Mouse (Mus musculus) heart, embryonic 10.5 days (tissue): ENCODE data around the gene Cldn15. TPM values are rescaled to one million over a fixed set of nuclear protein-coding genes. Genes with fewer than 3 reads are reported as not detected.

ENCODE experiments used
- DNase-seq: peaks from one replicate; pipeline ENCODE4 v3.0.0-alpha.2; 2017; ENCODE audit warnings: low spot score
- H3K27ac ChIP-seq: fragments of 300-500 bp; sonication (generic); 2 replicates; pipeline ENCODE4 v1.5.1; 2016; ENCODE audit warnings: mild to moderate bottlenecking
- H3K27me3 ChIP-seq: fragments of 300-500 bp; sonication (generic); 2 replicates; pipeline ENCODE4 v1.6.1; 2016; ENCODE audit warnings: mild to moderate bottlenecking; ENCODE audit not compliant: poor library complexity, insufficient read depth, severe bottlenecking
- H3K36me3 ChIP-seq: fragments of 300-500 bp; sonication (generic); 2 replicates; pipeline ENCODE4 v1.6.1; 2016; ENCODE audit warnings: mild to moderate bottlenecking, moderate library complexity
- H3K4me1 ChIP-seq: fragments of 300-500 bp; sonication (generic); 2 replicates; pipeline ENCODE4 v1.6.1; 2016; ENCODE audit warnings: mild to moderate bottlenecking
- H3K4me3 ChIP-seq: fragments of 300-500 bp; sonication (generic); 2 replicates; pipeline ENCODE4 v1.5.1; 2016; ENCODE audit warnings: mild to moderate bottlenecking, moderate library complexity
- H3K9me3 ChIP-seq: fragments of 300-500 bp; sonication (generic); 2 replicates; pipeline ENCODE4 v1.6.1; 2016; ENCODE audit warnings: mild to moderate bottlenecking, moderate library complexity
- WGBS: fragments of 180-500 bp; shearing (Covaris S2); methylation state at CpG from one replicate; pipeline ENCODE4 v1.1.7; 2016; 5-methylcytosine and 5-hydroxymethylcytosine counted together
- microRNA counts: library from miRNA; unstranded; fragments of <30 nt; microRNA quantifications from one replicate; lab custom pipeline; 2017
- microRNA-seq: library from miRNA; unstranded; fragments of <30 nt; microRNA quantifications from one replicate; pipeline ENCODE4, GENCODE M21; 2017
- polyA plus RNA-seq: library from polyadenylated mRNA; unstranded; fragments of >200 nt; fragmentation: Nextera tagmentation; extraction: Ambion mirVana; gene quantifications from 2 replicates; pipeline ENCODE4 v1.2.1, GENCODE M21; 2016

Gene Cldn15
- polyA plus RNA-seq, 1 experiment from 2014 or later = 0.50 TPM

DNA sequence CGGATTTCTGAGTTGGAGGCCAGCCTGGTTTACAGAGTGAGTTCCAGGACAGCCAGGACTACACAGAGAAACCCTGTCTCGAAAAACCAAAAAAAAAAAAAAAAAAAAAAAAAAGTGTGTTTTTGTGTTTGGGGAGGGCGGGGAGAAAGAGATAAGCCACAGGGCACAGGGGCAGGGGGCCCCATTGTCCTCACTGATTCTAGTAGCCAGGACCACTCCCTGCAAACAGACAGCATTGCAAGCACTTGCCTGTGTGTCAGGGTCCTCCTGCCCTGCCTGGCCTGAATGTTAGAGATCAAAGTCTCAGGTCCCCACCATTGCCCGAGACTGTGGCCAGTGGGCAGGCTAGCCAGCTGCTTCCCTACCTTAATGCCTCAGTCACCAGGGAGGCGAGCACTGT lies 33.0 kb downstream of the Cldn15 start:
- DNase-seq = no peak
- Histone ChIP-seq H3K9me3 (no peaks in the 10 kb centered on the region), H3K27ac (peak overlapping the region; percentile 59; the same call in 1 of the 2 replicates), H3K4me3 (no peak overlapping the region), H3K36me3 (peaks cover 19% of the 10 kb centered on the region), H3K27me3 (no peaks in the 10 kb centered on the region), H3K4me1 (peaks cover 17% of the 10 kb centered on the region)
- WGBS = 66% methylated on average over 5 of the region's 5 CpGs

- H3K36me3 ChIP-seq = peaks cover 8% of the 10 kb centered on the region
- DNase-seq = no peak
- WGBS = 83% methylated on average over 2 of the region's 2 CpGs
Observed at GRCm38 (mm10) chr5:137000612-137001011, 34.2 kb downstream of the Cldn15 start.

DNA sequence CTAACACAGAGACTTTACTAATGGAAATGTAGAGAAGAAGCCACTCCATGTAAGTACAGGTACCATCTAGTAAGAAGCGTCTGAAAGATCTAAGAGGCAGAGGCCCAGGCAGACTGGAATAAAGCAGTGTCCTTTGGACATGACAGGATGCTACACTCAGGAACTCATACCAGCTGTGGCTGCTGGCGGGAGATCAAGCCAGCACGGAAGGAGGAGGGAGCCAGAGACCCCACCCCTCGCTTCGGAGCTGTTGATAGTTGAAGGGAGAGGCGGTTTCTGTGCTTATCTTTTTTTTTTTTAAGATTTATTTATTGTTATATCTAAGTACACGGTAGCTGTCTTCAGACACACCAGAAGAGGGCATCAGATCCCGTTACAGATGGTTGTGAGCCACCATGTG lies 40.9 kb downstream of the Cldn15 start:
- no peak overlapping the region for H3K4me3 ChIP-seq
- peaks cover 7% of the 10 kb centered on the region; the same call in 1 of the 2 replicates for H3K27me3 ChIP-seq
- 49% methylated on average over 8 of the region's 8 CpGs for WGBS
- no peaks in the 10 kb centered on the region for H3K9me3 ChIP-seq
- H3K27ac ChIP-seq = no peak overlapping the region
- no peak for DNase-seq
- H3K4me1 ChIP-seq = no peaks in the 10 kb centered on the region
- no peaks in the 10 kb centered on the region for H3K36me3 ChIP-seq

More at GRCm38 (mm10) chr5:137000612-137001011, 34.2 kb downstream of the Cldn15 start:
- H3K4me3 ChIP-seq = no peak overlapping the region
- H3K4me1 ChIP-seq = peaks cover 17% of the 10 kb centered on the region
- no peaks in the 10 kb centered on the region for H3K9me3 ChIP-seq
- H3K27me3 ChIP-seq = no peaks in the 10 kb centered on the region
- no peak overlapping the region for H3K27ac ChIP-seq

GRCm38 (mm10) chr5:137009988-137010387 lies 43.6 kb downstream of the Cldn15 start:
- Histone ChIP-seq H3K36me3 (no peaks in the 10 kb centered on the region), H3K27me3 (peaks cover 7% of the 10 kb centered on the region; the same call in 1 of the 2 replicates), H3K4me1 (no peaks in the 10 kb centered on the region), H3K4me3 (no peak overlapping the region), H3K27ac (no peak overlapping the region), H3K9me3 (no peaks in the 10 kb centered on the region)
- 27% methylated on average over 3 of the region's 3 CpGs for WGBS
- no peak for DNase-seq

- no peak for DNase-seq
- Histone ChIP-seq H3K27ac (no peak overlapping the region), H3K27me3 (peaks cover 7% of the 10 kb centered on the region; the same call in 1 of the 2 replicates), H3K9me3 (no peaks in the 10 kb centered on the region), H3K4me1 (no peaks in the 10 kb centered on the region), H3K36me3 (no peaks in the 10 kb centered on the region), H3K4me3 (no peak overlapping the region)
- 77% methylated on average over 15 of the region's 15 CpGs for WGBS
Observed at GRCm38 (mm10) chr5:137012401-137012950, 46.1 kb downstream of the Cldn15 start.

DNA sequence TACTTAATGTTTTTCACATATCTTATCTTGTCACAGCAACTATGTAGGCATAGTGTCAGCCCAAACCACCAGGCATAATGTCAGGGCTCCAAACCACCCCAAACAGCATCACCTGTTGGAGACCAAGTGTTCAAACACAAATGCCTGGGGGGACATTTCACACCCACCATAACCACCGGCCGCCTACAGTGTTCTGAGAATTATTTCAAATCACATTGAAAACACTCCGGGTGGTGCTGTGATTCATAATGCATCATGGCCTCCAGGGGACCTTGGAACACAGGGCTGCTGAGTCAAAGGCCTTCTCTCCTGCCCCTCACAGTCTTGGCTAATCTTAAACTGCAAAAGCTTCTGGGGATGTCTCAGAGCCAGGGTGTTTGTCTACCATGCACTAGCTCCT lies 49.5 kb downstream of the Cldn15 start:
- no peaks in the 10 kb centered on the region for H3K36me3 ChIP-seq
- no peak overlapping the region for H3K4me3 ChIP-seq
- H3K9me3 ChIP-seq = no peaks in the 10 kb centered on the region
- no peak for DNase-seq
- 81% methylated on average over 3 of the region's 3 CpGs for WGBS
- H3K27me3 ChIP-seq = no peaks in the 10 kb centered on the region
- no peak overlapping the region for H3K27ac ChIP-seq
- H3K4me1 ChIP-seq = no peaks in the 10 kb centered on the region

- peaks cover 56% of the 10 kb centered on the region for H3K27me3 ChIP-seq
- WGBS = 46% methylated on average over 3 of the region's 3 CpGs
- peaks cover 8% of the 10 kb centered on the region for H3K4me1 ChIP-seq
- H3K27ac ChIP-seq = no peak overlapping the region
- no peak overlapping the region for H3K4me3 ChIP-seq
- H3K36me3 ChIP-seq = no peaks in the 10 kb centered on the region
- DNase-seq = no peak
- H3K9me3 ChIP-seq = no peaks in the 10 kb centered on the region
Observed at GRCm38 (mm10) chr5:137024318-137024717, 57.9 kb downstream of the Cldn15 start.

DNA sequence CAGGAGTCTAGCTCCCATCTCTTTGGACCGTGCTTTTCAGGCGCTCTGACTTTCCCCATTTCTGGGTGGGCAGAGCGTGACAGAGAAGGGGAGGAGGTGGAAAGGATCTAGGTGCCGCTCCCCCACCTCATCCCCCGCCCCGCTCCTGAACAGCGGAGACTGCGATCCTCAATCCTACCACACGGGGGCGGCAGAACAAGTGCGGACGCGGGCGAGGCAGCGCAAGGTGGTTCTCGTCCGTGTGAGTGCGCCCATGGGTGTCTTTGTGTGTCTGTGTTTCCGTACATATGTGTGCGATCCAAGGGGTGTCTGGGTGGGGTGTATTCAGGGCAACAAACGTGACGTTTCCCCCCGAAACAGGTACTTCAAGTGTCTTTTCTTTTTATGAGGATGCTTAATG lies 58.7 kb downstream of the Cldn15 start:
- Histone ChIP-seq H3K9me3 (no peaks in the 10 kb centered on the region), H3K27ac (no peak overlapping the region), H3K36me3 (no peaks in the 10 kb centered on the region), H3K4me1 (peaks cover 15% of the 10 kb centered on the region), H3K27me3 (peaks cover 63% of the 10 kb centered on the region), H3K4me3 (peak overlapping the region; percentile 27; the same call in 1 of the 2 replicates)
- no peak for DNase-seq
- under 1% methylated on average over 23 of the region's 23 CpGs for WGBS

MicroRNA genes within 50 kb of the gene (microRNA counts, 519-probe panel; counts per million panel counts)
- microRNA mmu-miR-702 (lab: Ali Mortazavi, UCI) = not detected

Small RNA genes within 50 kb of the gene (microRNA-seq; reads per million reads assigned to microRNA genes)
- 85.9 reads per million, percentile 50 among the genes with 10 or more reads in this experiment for gene Mir702

Other genes starting within 250 kb of the Cldn15 start
- 29.8 and 50.3 TPM in 2 replicates for gene Col26a1, start 83.4 kb upstream of the Cldn15 start, polyA plus RNA-seq
- 42.4 and 54.5 TPM in 2 replicates for gene Ift22, start 58.5 kb upstream of the Cldn15 start, polyA plus RNA-seq
- 265 and 272 TPM in 2 replicates for gene Fis1, start 13.3 kb upstream of the Cldn15 start, polyA plus RNA-seq
- 44.4 and 50.7 TPM in 2 replicates for gene Plod3, start 20.4 kb downstream of the Cldn15 start, polyA plus RNA-seq
- gene Znhit1, start 21.4 kb downstream of the Cldn15 start, polyA plus RNA-seq = 92.7 and 103 TPM in 2 replicates
- gene Vgf, start 59.8 kb downstream of the Cldn15 start, polyA plus RNA-seq = not detected in 2 replicates
- 177 and 178 TPM in 2 replicates for gene Ap1s1, start 79.5 kb downstream of the Cldn15 start, polyA plus RNA-seq
- gene Serpine1, start 105.7 kb downstream of the Cldn15 start, polyA plus RNA-seq = 0.07 and 0.51 TPM in 2 replicates
- gene Trim56, start 149.6 kb downstream of the Cldn15 start, polyA plus RNA-seq = 6.4 and 7.4 TPM in 2 replicates
- gene Muc3, start 182.7 kb downstream of the Cldn15 start, polyA plus RNA-seq = not detected in 2 replicates
- gene Muc3a, start 245.8 kb downstream of the Cldn15 start, polyA plus RNA-seq = 0.40 and 0.83 TPM in 2 replicates